Mouse (Mus musculus): ENCODE results near the gene Polr3h.

Polr3h gene

DNA sequence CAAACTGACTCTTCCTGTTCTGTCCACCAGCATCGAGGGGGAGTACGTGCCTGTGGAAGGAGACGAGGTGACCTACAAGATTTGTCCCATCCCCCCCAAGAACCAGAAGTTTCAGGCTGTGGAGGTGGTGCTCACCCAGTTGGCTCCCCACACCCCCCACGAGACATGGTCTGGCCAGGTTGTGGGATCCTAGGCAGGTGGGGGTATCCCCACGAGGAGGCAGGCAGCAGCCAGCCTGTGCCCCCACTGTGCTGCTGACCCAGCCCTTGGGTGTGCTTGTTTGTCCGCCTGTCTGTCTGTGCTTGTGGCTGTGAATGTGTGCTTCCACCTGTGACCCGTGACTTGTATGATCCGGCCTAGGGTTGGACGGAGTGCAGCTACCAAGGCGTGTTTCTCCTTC is 23.0 kb upstream of the Polr3h start:
- DNase-seq (ENCODE audit: low read depth): no peak

DNA sequence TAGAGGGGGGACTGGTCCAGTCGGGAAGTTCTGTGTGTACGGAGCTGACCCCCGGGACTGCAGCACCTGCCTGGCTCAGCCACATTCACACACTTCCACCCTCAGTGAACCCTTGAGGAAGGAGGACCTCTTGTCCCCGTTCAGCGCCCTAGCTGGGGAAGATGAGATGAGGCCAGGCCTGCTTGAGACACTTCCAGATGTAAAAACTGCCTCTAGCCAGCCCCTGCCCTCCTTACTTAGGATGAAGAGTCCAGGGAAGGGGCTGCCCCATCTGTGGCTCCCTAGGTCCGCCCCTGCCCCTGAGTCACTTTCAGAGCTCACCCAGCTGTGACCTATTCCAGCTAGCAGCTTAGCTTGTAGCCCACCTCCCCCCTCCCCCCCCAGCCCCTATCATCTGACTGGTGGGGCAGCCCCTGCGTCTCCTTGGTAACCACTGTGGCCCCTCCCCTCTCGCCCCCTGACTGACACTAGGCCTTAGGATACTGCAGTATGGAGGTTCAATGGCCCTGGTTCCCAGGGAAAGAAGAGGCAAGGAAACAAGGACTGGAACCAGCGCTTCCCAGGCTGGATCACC is 17.2 kb upstream of the Polr3h start:
- no peak for DNase-seq (ENCODE audit: low read depth)

GRCm38 (mm10) chr15:81941010-81941409 is 15.0 kb upstream of the Polr3h start:
- DNase-seq (ENCODE audit: low read depth): no peak

- DNase-seq (ENCODE audit: low read depth): no peak
These were observed 14.2 kb upstream of the Polr3h start for GRCm38 (mm10) chr15:81940219-81940618.

- no peak for DNase-seq (ENCODE audit: low read depth)
These were observed 13.7 kb upstream of the Polr3h start for GRCm38 (mm10) chr15:81939774-81940173.

- no peak for DNase-seq (ENCODE audit: low read depth)
These were observed 13.2 kb upstream of the Polr3h start for GRCm38 (mm10) chr15:81939157-81939715.

DNA sequence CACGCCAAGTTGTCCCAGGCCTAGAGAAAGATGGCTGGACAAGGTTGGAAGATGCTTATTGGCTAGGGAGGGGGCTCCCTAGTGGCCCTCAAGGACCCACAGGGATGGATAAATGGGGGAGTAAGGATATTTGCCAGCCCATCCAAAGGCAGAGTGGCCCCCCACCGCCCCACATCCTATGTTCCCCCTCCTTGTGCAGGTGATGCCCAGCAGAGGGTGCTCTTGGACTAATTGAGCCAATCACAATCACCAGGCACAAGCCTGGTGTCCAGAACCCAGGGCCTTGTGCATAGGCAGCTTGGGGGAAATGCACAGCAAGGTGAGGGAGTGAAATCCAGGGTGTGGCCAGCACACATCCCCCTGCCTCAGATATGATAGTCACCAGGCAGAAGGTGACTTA is 12.2 kb upstream of the Polr3h start:
- no peak for DNase-seq (ENCODE audit: low read depth)

GRCm38 (mm10) chr15:81937098-81937972 is 11.3 kb upstream of the Polr3h start:
- DNase-seq (ENCODE audit: low read depth): no peak

DNA sequence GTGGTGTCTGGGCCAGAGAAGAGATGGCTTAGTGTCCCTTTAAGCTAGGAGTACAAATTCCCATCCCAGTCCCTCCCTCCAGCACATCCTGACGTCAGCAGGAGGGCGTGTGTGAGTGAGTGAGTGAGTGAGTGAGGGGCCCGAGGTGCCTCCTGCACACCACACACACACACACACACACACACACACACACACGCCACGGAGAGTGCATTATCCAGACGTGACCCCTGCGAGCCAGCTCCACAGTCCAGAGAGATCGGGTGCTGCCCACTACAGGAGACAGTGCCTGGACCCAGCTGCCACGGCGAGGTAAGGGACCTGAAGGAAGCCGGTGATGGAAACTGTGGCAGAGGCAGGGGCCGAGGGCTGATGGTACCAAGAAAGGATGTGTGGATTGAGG is 10.6 kb upstream of the Polr3h start, which contains the start of gene Csdc2:
Csdc2 (plus strand) TSS at position 81 of the 400 bp plus-strand sequence.
- DNase-seq (ENCODE audit: low read depth): no peak

DNA sequence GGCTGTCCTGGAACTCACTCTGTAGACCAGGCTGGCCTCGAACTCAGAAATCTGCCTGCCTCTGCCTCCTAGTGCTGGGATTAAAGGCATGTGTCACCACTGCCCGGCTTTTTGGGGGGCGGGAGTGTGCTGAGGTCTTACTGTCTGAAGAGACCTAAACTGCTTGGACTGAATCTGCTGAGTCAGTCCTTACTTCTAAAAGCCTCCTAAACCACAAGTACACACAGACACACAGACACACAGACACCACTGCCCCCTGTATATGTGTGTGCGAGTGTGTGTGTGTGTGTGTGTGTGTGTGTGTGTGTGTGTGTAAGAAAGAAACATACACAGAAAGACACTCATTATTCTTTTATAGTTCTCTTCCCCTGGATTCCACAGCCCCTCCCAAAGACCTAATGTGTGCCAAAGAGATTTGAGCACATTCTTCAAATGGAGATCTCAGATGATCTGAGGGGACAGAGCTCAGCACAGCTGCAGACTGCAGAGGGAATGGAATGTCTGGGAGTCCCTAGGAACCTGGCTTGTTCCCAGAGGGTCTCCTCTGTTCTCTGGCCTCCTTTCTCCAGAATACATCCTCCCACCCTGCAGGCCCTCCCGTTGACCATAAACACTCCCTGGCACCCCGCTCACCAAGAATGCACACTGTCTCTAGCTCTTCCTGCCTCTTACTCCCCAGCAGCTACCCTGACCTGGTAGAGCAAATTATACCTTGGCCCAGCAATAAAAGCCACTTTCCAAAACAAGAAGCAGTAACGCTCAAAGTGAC is 10.0 kb upstream of the Polr3h start:
- no peak for DNase-seq (ENCODE audit: low read depth)

- no peak for DNase-seq (ENCODE audit: low read depth)
These were observed 7.9 kb upstream of the Polr3h start for GRCm38 (mm10) chr15:81933986-81934385.

DNA sequence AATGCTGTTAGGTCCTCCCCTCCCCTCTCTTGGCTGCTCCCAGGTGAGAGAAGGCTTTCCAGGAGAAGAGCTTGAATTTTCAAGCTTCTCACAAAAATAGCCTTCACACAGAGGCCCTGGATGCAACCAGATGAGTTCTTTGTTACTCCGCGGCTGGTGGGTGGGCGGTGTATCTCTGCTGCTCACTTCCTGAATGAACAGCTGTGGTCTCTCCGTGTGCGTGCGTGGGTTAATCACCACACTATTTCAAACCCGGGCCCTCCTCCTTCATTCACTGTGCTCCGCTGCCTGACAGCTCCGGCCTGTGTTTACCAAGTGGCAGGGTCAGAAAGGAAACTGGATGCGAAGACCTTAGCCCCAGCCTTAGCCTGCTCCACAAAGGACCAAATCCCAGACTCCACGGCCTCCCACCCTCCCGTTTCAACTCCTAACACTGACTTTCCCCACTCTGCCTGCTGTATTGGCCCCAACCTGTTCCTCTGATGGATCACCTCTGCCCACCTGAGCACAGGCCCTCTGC is 7.0 kb upstream of the Polr3h start:
- no peak for DNase-seq (ENCODE audit: low read depth)

GRCm38 (mm10) chr15:81928277-81928676 is 2.2 kb upstream of the Polr3h start:
- DNase-seq (ENCODE audit: low read depth): no peak

GRCm38 (mm10) chr15:81927741-81928140 is 1.7 kb upstream of the Polr3h start:
- no peak for DNase-seq (ENCODE audit: low read depth)

GRCm38 (mm10) chr15:81926446-81926822 is 394 bp upstream of the Polr3h start:
- no peak for DNase-seq (ENCODE audit: low read depth)

DNA sequence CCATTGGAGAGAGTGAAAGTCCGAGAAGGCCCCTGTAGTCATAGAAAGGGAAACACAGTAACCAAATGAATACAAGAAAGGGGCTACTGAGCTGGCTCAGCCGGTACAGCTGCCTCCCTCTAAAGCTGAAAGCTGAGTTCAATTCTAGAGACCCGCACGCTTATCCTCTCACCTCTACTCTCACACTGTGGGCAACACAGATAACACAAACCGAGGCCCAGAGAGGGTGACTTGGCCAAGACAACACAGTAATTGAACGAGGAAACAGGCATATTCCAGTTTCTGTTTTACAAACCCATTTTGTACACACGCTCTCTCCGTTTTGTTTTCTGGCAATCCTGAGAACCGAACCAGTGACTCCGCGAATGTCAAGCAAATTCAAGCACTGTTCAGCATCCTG is 1.1 kb downstream of the Polr3h start:
- peak; percentile 34 for DNase-seq (ENCODE audit: low read depth)

DNA sequence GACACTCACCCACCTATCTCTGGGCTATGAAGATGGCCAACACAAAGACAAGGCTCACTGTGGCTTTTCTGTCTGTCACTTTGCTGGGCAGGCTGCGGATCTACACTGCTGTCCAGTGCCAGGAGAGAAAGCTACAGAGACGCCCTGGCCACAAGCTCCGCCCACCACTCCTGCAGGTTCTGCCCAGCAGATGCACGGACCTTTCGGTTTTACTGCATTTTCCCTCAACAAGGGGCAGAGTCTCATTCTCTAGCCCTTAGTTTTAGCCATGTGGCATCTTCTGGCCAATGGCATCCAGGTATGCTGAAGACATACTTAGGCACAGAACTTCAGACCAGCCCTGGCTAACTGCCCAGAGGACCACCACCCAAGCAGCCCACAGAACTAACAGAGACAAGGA is 4.8 kb downstream of the Polr3h start:
- no peak for DNase-seq (ENCODE audit: low read depth)

DNA sequence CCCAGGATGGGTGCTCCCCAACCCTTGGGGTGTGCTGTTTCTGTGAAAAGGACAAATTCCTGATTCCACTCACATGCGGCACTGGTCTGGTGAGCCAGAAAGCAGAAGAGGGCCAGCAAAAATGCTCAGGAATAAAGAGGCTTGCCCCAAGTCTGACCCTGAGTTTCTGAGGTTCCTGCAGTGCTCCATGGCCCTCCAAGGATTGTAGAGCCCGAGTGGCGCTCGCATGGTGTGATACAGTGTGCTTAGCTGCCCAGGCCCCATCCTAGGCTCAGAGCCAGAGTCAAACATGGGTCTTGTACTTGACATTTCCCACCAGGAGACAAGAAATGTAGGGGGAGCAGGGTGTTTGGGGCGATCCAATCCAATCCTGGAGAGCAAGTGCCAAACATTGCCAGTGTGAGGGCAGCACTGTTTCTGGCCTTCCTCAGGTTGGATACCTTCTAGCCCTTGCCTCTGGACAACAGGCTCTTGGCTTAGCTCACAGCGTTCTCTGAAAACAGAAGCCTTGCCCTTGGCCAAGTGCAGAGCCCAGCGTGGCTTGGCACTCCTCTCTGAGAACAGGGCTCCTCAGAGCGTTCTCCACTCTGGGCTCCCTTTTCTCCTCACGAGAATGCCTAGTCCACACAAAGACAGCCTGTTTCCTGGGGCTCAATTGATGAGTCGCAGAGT is 5.4 kb downstream of the Polr3h start:
- DNase-seq (ENCODE audit: low read depth): no peak

DNA sequence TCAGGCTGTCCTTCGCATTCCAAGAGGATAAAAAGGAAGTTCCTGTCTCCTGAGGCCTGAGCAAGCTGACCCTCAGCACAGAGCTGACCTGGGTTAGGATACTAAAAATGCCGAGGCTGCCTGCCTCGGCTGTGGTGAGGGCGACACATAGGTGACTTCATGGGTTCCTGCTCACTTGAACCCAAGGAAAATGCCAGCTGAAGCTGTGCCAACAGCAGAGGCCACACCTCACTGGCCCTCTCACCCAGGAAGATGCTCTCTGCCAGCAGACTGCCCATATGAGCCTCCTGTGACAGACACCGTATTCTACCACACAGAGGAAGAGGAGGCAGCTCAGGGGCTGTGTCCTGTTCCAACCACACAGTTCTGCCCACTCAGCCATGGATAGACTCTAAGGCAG is 7.0 kb downstream of the Polr3h start:
- no peak for DNase-seq (ENCODE audit: low read depth)

- peak; percentile 61 for DNase-seq (ENCODE audit: low read depth)
These were observed 8.2 kb downstream of the Polr3h start for GRCm38 (mm10) chr15:81917621-81918463.

GRCm38 (mm10) chr15:81917201-81917600 is 8.8 kb downstream of the Polr3h start:
- DNase-seq (ENCODE audit: low read depth): no peak
